Mouse (Mus musculus) midbrain, embryonic 12.5 days (tissue): ENCODE results near the gene Art5. TPM values are rescaled to one million over a fixed set of nuclear protein-coding genes. Genes with fewer than 3 reads are reported as not detected.

Experiments
- ATAC-seq: fragments of 200-750 bp; cut with Nextera tagmentation; 2 replicates; pipeline ENCODE4 v1.8.0; 2017; ENCODE audit warnings: low read depth, moderate TSS enrichment, moderate library complexity; ENCODE audit not compliant: low FRiP score
- H3K27ac ChIP-seq: fragments of 300-500 bp; sonication (generic); replicated peaks from 2 replicates; pipeline ENCODE4 v1.5.1; 2016; ENCODE audit warnings: mild to moderate bottlenecking
- H3K27me3 ChIP-seq: fragments of 300-500 bp; sonication (generic); 2 replicates; pipeline ENCODE4 v1.6.1; 2016; ENCODE audit warnings: mild to moderate bottlenecking
- H3K36me3 ChIP-seq: fragments of 300-500 bp; sonication (generic); 2 replicates; pipeline ENCODE4 v1.6.1; 2016
- H3K4me1 ChIP-seq: fragments of 300-500 bp; sonication (generic); 2 replicates; pipeline ENCODE4 v1.6.1; 2016
- H3K4me2 ChIP-seq: fragments of 300-500 bp; sonication (generic); replicated peaks from 2 replicates; pipeline ENCODE4 v1.6.1; 2016; ENCODE audit warnings: mild to moderate bottlenecking, moderate library complexity
- H3K4me3 ChIP-seq: fragments of 300-500 bp; sonication (generic); 2 replicates; pipeline ENCODE4 v1.5.1; 2016; ENCODE audit warnings: mild to moderate bottlenecking
- H3K9ac ChIP-seq: fragments of 300-500 bp; sonication (generic); replicated peaks from 2 replicates; pipeline ENCODE4 v1.6.1; 2016; ENCODE audit warnings: mild to moderate bottlenecking, moderate library complexity
- H3K9me3 ChIP-seq: fragments of 300-500 bp; sonication (generic); 2 replicates; pipeline ENCODE4 v1.6.1; 2016; ENCODE audit warnings: mild to moderate bottlenecking
- WGBS: fragments of 180-500 bp; shearing (Covaris S2); methylation state at CpG from one replicate; pipeline ENCODE4 v1.1.7; 2016; 5-methylcytosine and 5-hydroxymethylcytosine counted together
- polyA plus RNA-seq: library from polyadenylated mRNA; unstranded; fragments of >200 nt; fragmentation: Nextera tagmentation; extraction: Ambion mirVana; gene quantifications from 2 replicates; pipeline ENCODE4 v1.2.1, GENCODE M21; 2016

Art5 gene
- polyA plus RNA-seq = 0.65 and 1.2 TPM in 2 replicates

DNA sequence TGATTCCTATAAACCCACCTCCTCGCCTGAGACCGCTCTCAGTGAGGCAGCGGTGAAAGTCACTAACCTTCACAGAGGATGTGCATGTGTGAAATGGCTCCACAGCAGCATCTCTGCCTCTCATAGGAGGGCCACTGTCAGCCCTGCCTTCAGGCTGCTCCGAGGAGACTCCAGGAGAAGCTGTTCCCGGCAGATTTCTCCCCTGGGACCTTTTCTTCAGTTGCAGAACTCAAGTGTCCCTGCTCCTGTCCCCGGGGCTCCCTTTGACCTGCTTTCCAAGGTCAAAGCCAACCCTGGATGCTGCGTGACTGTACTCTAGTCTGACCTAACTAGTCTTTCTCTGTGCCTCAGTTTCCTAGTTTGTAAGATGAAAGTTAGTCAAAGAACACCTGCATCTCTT lies at the start of gene Art5:
Art5 (minus strand) TSS at position 319 of the 400 bp plus-strand sequence.
- no peaks in the 10 kb centered on the region for H3K9me3 ChIP-seq
- no peak within 1 kb of the TSS for H3K9ac ChIP-seq
- no peak for ATAC-seq
- H3K4me3 ChIP-seq = no peak within 1 kb of the TSS
- H3K4me1 ChIP-seq = peaks cover 7% of the 10 kb centered on the region
- 82% methylated on average over 7 of the region's 7 CpGs for WGBS
- peaks cover 4% of the 10 kb centered on the region; the same call in 1 of the 2 replicates for H3K27me3 ChIP-seq
- H3K4me2 ChIP-seq = no peak within 1 kb of the TSS
- H3K27ac ChIP-seq = no peak within 1 kb of the TSS
- no peaks in the 10 kb centered on the region for H3K36me3 ChIP-seq

- H3K9me3 ChIP-seq = no peaks in the 10 kb centered on the region
- peaks cover 60% of the 10 kb centered on the region for H3K36me3 ChIP-seq
- no peaks in the 10 kb centered on the region for H3K27me3 ChIP-seq
- 95% methylated on average over 5 of the region's 5 CpGs for WGBS
- no peak overlapping the region for H3K9ac ChIP-seq
- no peaks in the 10 kb centered on the region for H3K4me1 ChIP-seq
- ATAC-seq = no peak
- no peak overlapping the region for H3K4me3 ChIP-seq
- H3K27ac ChIP-seq = no peak overlapping the region
- H3K4me2 ChIP-seq = no peak overlapping the region
Measured at GRCm38 (mm10) chr7:102153691-102154090, 44.4 kb upstream of the Art5 start.

GRCm38 (mm10) chr7:102137898-102138297 lies 28.6 kb upstream of the Art5 start:
- ATAC-seq = no peak
- Histone ChIP-seq H3K9ac (no peak overlapping the region), H3K4me2 (no peak overlapping the region), H3K4me3 (no peak overlapping the region), H3K27ac (no peak overlapping the region), H3K4me1 (no peaks in the 10 kb centered on the region), H3K36me3 (peaks cover 73% of the 10 kb centered on the region), H3K9me3 (no peaks in the 10 kb centered on the region), H3K27me3 (no peaks in the 10 kb centered on the region)
- 97% methylated on average over 5 of the region's 5 CpGs for WGBS

DNA sequence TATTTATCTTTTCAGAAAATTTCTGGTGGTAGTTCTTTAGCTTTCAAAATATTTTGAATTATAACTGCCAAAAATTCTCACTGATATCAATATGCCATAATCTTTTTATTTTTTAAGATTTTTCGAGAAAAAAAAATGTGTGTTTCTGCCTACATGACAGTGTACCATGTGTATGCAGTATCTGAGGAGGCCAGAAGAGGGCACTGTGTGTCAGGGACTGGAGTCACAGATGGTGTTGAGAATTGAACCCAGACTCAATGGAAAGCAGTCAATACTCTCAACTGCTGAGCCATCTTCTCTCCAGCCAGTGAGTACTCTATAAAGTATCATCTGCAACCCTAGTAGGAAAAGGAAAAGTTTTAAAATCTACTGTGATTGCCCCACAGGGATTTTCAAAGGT lies 28.2 kb upstream of the Art5 start:
- ATAC-seq = no peak
- WGBS = 90% methylated on average over 1 of the region's 1 CpGs
- H3K4me3 ChIP-seq = no peak overlapping the region
- H3K36me3 ChIP-seq = peaks cover 75% of the 10 kb centered on the region
- no peak overlapping the region for H3K4me2 ChIP-seq
- no peak overlapping the region for H3K27ac ChIP-seq
- H3K9me3 ChIP-seq = no peaks in the 10 kb centered on the region
- no peaks in the 10 kb centered on the region for H3K4me1 ChIP-seq
- no peaks in the 10 kb centered on the region for H3K27me3 ChIP-seq
- H3K9ac ChIP-seq = no peak overlapping the region

- no peak overlapping the region for H3K4me3 ChIP-seq
- peaks cover 76% of the 10 kb centered on the region for H3K36me3 ChIP-seq
- H3K9ac ChIP-seq = no peak overlapping the region
- no peak overlapping the region for H3K27ac ChIP-seq
- 96% methylated on average over 4 of the region's 4 CpGs for WGBS
- no peak for ATAC-seq
- no peaks in the 10 kb centered on the region for H3K4me1 ChIP-seq
- no peak overlapping the region for H3K4me2 ChIP-seq
- no peaks in the 10 kb centered on the region for H3K9me3 ChIP-seq
- H3K27me3 ChIP-seq = no peaks in the 10 kb centered on the region
Measured at GRCm38 (mm10) chr7:102132395-102132794, 23.1 kb upstream of the Art5 start.

DNA sequence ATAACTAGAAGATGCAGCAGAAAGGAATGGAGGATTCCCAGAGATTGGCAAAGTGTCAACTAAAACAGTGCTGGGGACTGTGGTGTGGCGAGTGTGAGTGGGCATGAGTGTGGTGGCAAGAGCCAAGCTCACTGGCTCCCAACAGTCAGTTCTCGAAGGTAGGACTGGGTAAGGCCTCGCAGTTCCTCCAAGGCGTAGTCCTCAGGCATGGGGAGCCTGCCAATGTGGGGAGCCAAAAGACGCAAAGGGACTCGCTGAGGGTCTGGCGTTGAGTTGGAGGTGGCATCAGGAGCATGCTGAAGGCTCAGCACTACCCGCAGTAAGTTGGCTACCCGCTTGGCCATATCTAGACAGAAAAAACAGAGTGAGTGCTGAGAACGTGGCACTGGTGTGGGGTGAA lies 11.0 kb upstream of the Art5 start:
- Histone ChIP-seq H3K4me2 (no peak overlapping the region), H3K4me1 (no peaks in the 10 kb centered on the region), H3K4me3 (no peak overlapping the region), H3K36me3 (peaks cover 72% of the 10 kb centered on the region), H3K27ac (no peak overlapping the region), H3K9me3 (no peaks in the 10 kb centered on the region), H3K27me3 (no peaks in the 10 kb centered on the region), H3K9ac (no peak overlapping the region)
- no peak for ATAC-seq
- WGBS = 96% methylated on average over 10 of the region's 10 CpGs

DNA sequence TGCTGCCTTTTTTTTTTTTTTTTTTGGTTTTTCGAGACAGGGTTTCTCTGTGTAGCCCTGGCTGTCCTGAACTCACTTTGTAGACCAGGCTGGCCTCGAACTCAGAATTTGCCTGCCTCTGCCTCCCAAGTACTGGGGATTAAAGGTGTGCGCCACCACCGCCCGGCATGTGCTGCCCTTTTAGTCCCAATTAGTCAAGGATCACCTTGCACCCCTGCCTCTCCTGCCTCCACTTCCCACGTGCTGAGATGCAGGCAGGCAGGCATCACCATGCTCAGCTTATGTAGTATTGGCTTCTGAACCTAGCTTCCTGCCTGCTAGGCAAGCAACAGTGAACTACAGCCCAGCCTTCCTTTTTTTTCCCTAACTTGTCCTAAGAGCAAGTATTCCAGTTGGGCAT lies 8.1 kb upstream of the Art5 start:
- no peaks in the 10 kb centered on the region for H3K4me1 ChIP-seq
- 75% methylated on average over 6 of the region's 6 CpGs for WGBS
- no peaks in the 10 kb centered on the region for H3K9me3 ChIP-seq
- peaks cover 43% of the 10 kb centered on the region for H3K36me3 ChIP-seq
- peaks cover 4% of the 10 kb centered on the region; the same call in 1 of the 2 replicates for H3K27me3 ChIP-seq
- ATAC-seq = no peak
- no peak overlapping the region for H3K9ac ChIP-seq
- no peak overlapping the region for H3K27ac ChIP-seq
- H3K4me3 ChIP-seq = no peak overlapping the region
- no peak overlapping the region for H3K4me2 ChIP-seq

GRCm38 (mm10) chr7:102116579-102117331 lies 7.5 kb upstream of the Art5 start, which contains the start of gene Chrna10:
TSS of gene Chrna10 (minus strand) at chr7:102116828.
- Histone ChIP-seq H3K36me3 (peaks cover 36% of the 10 kb centered on the region), H3K9ac (no peak within 1 kb of the TSS), H3K4me1 (no peaks in the 10 kb centered on the region), H3K4me3 (no peak within 1 kb of the TSS), H3K27me3 (peaks cover 4% of the 10 kb centered on the region; the same call in 1 of the 2 replicates), H3K4me2 (no peak within 1 kb of the TSS), H3K9me3 (no peaks in the 10 kb centered on the region), H3K27ac (no peak within 1 kb of the TSS)
- ATAC-seq = no peak
- 36% methylated on average over 7 of the region's 7 CpGs for WGBS

DNA sequence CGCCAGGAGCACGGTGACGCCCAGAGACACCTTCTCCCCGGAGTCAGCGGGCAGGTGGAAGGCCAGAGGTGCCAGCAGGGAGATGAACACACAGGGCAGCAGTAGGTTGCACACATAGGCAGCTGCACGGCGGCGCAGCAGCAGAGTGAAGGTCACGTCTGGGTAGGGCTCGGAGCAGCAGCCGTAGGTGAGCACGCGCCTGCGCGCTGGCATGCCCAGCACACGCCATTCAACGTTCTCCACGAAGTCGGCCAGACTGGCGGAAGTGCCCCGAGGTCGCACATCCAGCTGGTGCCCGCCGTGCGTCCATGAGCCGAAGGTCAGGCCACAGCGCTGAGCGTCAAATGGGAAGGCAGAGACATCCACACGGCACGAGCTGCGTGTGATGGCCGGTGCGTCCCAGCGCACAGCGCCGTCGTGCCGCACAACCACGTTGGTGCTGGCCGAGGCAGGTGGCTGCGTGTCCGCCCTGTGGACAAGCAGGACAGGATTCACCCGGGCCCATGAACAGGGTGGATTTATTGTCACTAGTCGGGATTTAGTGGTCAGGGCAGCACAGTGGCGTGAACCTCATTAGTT lies 4.0 kb upstream of the Art5 start:
- peaks cover 3% of the 10 kb centered on the region for H3K36me3 ChIP-seq
- WGBS = 83% methylated on average over 45 of the region's 45 CpGs
- H3K9ac ChIP-seq = no peak overlapping the region
- no peak overlapping the region for H3K4me3 ChIP-seq
- peaks cover 4% of the 10 kb centered on the region; the same call in 1 of the 2 replicates for H3K27me3 ChIP-seq
- no peaks in the 10 kb centered on the region for H3K9me3 ChIP-seq
- no peaks in the 10 kb centered on the region for H3K4me1 ChIP-seq
- no peak overlapping the region for H3K27ac ChIP-seq
- ATAC-seq = no peak
- no peak overlapping the region for H3K4me2 ChIP-seq

- H3K36me3 ChIP-seq = no peaks in the 10 kb centered on the region
- 89% methylated on average over 4 of the region's 4 CpGs for WGBS
- no peak for ATAC-seq
- H3K27me3 ChIP-seq = peaks cover 4% of the 10 kb centered on the region; the same call in 1 of the 2 replicates
- H3K27ac ChIP-seq = no peak overlapping the region
- no peaks in the 10 kb centered on the region for H3K9me3 ChIP-seq
- H3K4me3 ChIP-seq = no peak overlapping the region
- H3K4me1 ChIP-seq = peaks cover 7% of the 10 kb centered on the region
- no peak overlapping the region for H3K4me2 ChIP-seq
- H3K9ac ChIP-seq = no peak overlapping the region
Measured at GRCm38 (mm10) chr7:102109746-102110145, 457 bp upstream of the Art5 start.

DNA sequence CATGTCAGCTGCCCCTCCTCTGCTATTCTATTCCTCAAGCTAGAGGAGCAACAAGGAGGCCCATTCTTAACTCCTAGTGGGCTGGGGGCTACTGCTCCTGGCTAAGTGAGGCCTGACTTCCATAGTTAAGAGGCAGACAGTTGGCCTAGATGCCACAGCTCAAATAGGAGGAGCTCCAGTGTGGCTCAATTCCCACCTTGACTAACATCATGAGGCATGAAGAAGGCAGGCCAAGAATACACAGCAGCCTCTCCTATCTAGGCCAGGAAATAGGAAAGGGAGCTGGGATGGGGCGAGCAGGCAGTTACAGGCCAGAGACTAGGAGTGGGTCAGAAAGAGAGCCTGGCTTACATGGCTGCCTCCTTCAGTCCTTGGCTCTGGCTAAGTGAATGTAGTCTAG lies 1.1 kb downstream of the Art5 start:
- H3K4me2 ChIP-seq = no peak overlapping the region
- H3K36me3 ChIP-seq = no peaks in the 10 kb centered on the region
- no peak for ATAC-seq
- peaks cover 2% of the 10 kb centered on the region; the same call in 1 of the 2 replicates for H3K27me3 ChIP-seq
- H3K27ac ChIP-seq = no peak overlapping the region
- no peak overlapping the region for H3K9ac ChIP-seq
- no peak overlapping the region for H3K4me3 ChIP-seq
- no peaks in the 10 kb centered on the region for H3K9me3 ChIP-seq
- WGBS = 86% methylated on average over 1 of the region's 1 CpGs
- peaks cover 7% of the 10 kb centered on the region for H3K4me1 ChIP-seq

DNA sequence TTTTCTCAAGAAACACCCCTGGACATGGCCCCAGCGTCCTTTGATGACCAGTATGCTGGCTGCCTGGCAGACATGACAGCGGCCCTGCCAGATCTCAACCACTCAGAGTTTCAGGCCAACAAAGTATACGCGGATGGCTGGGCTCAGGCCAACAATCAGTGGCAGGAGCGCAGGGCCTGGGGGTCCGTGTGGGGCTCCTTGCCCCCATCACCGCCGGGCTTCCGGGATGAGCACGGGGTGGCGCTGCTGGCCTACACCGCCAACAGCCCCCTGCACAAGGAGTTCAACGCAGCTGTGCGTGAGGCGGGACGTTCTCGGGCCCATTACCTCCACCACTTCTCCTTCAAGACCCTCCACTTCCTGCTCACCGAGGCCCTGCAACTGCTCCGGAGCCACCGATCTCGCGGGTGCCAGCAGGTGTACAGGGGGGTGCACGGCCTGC lies 2.6 kb downstream of the Art5 start:
- H3K4me2 ChIP-seq = peak overlapping the region; percentile 50
- no peaks in the 10 kb centered on the region for H3K36me3 ChIP-seq
- H3K9ac ChIP-seq = peak overlapping the region; percentile 39
- no peaks in the 10 kb centered on the region for H3K9me3 ChIP-seq
- H3K27ac ChIP-seq = no peak overlapping the region
- WGBS = 24% methylated on average over 23 of the region's 23 CpGs
- 0 out of 2 replicates have a peak, but pooled peaks have one; percentile 41 for ATAC-seq
- H3K27me3 ChIP-seq = no peaks in the 10 kb centered on the region
- H3K4me3 ChIP-seq = peak overlapping the region; percentile 27
- H3K4me1 ChIP-seq = peaks cover 10% of the 10 kb centered on the region
